Mouse (Mus musculus): ENCODE data around the gene Dtx2. TPM values are rescaled to one million over a fixed set of nuclear protein-coding genes. Genes with fewer than 3 reads are reported as not detected.
"Not testable (repeated sequence)": the region's sequence is repeated elsewhere in the genome, so short reads cannot be mapped to it uniquely, and the experiment has no call there.

The Dtx2 gene
- total RNA-seq, 2 experiments from 2014 or later = 16.6 to 19.2 TPM

- no peak for DNase-seq
These were observed 32.3 kb downstream of the Dtx2 start for GRCm38 (mm10) chr5:136026859-136027258.

- DNase-seq = no peak
These were observed 33.2 kb downstream of the Dtx2 start for GRCm38 (mm10) chr5:136027612-136028311.

GRCm38 (mm10) chr5:136034868-136035267 is 40.3 kb downstream of the Dtx2 start:
- no peak for DNase-seq

- no peak for DNase-seq
These were observed 40.7 kb downstream of the Dtx2 start for GRCm38 (mm10) chr5:136035285-136035684.

GRCm38 (mm10) chr5:136036667-136037066 is 42.1 kb downstream of the Dtx2 start:
- DNase-seq = no peak

- DNase-seq = no peak
These were observed 43.9 kb downstream of the Dtx2 start, which contains the start of gene Upk3b for GRCm38 (mm10) chr5:136038258-136039214. Gene Upk3b (plus strand): TSS chr5:136038496.

- no peak for DNase-seq
These were observed 45.6 kb downstream of the Dtx2 start for GRCm38 (mm10) chr5:136040210-136040609.

GRCm38 (mm10) chr5:136041260-136041659 is 46.7 kb downstream of the Dtx2 start:
- DNase-seq = no peak

- no peak for DNase-seq
These were observed 47.1 kb downstream of the Dtx2 start for GRCm38 (mm10) chr5:136041666-136042065.

- DNase-seq = peak; percentile 34
These were observed 50.3 kb downstream of the Dtx2 start for GRCm38 (mm10) chr5:136044865-136045264.

- peak; percentile 35 for DNase-seq
These were observed 50.8 kb downstream of the Dtx2 start for GRCm38 (mm10) chr5:136045408-136045807.

GRCm38 (mm10) chr5:136045987-136046386 is 51.4 kb downstream of the Dtx2 start:
- DNase-seq = peak; percentile 93

GRCm38 (mm10) chr5:136048541-136048940 is 53.9 kb downstream of the Dtx2 start:
- DNase-seq = not testable (repeated sequence)

- DNase-seq = no peak
These were observed 55.3 kb downstream of the Dtx2 start for GRCm38 (mm10) chr5:136049926-136050325.

- peak; percentile 83 for DNase-seq
These were observed 56.9 kb downstream of the Dtx2 start for GRCm38 (mm10) chr5:136051231-136052085.

GRCm38 (mm10) chr5:136052861-136053655 is 58.5 kb downstream of the Dtx2 start:
- DNase-seq = peak; percentile 30

GRCm38 (mm10) chr5:136054301-136055077 is 59.9 kb downstream of the Dtx2 start, which contains the start of gene Upk3bl:
Gene Upk3bl (plus strand): TSS chr5:136054492.
- no peak for DNase-seq

GRCm38 (mm10) chr5:136056062-136056461 is 61.5 kb downstream of the Dtx2 start:
- no peak for DNase-seq

GRCm38 (mm10) chr5:136057085-136057484 is 62.5 kb downstream of the Dtx2 start:
- DNase-seq = no peak

- peak; percentile 90 for DNase-seq
These were observed 67.0 kb downstream of the Dtx2 start for GRCm38 (mm10) chr5:136061567-136061966.
